Mouse (Mus musculus) forebrain, postnatal 0 days (tissue): ENCODE data around the gene Borcs8. TPM values are rescaled to one million over a fixed set of nuclear protein-coding genes. Genes with fewer than 3 reads are reported as not detected.

Source experiments
- ATAC-seq: fragments of 200-750 bp; cut with Nextera tagmentation; 2 replicates; pipeline ENCODE4 v1.8.0; 2017; ENCODE audit warnings: mild to moderate bottlenecking, moderate library complexity
- DNase-seq: peaks from one replicate; pipeline ENCODE4 v3.0.0-alpha.2; 2015
- H3K27ac ChIP-seq: fragments of 300-500 bp; sonication (generic); 2 replicates; pipeline ENCODE4 v1.5.1; 2014; ENCODE audit warnings: low read depth, mild to moderate bottlenecking, antibody characterized with exemption, low read length, moderate library complexity, mixed read lengths
- H3K27me3 ChIP-seq: fragments of 300-500 bp; sonication (generic); 2 replicates; pipeline ENCODE4 v1.6.1; 2014; ENCODE audit warnings: mild to moderate bottlenecking, low read length, mixed read lengths; ENCODE audit not compliant: insufficient read depth
- H3K36me3 ChIP-seq: fragments of 300-500 bp; sonication (generic); 2 replicates; pipeline ENCODE4 v1.6.1; 2014; ENCODE audit warnings: mild to moderate bottlenecking, moderate library complexity; ENCODE audit not compliant: insufficient read depth
- H3K4me1 ChIP-seq: fragments of 300-500 bp; sonication (generic); 2 replicates; pipeline ENCODE4 v1.6.1; 2014; ENCODE audit warnings: antibody characterized with exemption; ENCODE audit not compliant: insufficient read depth
- H3K4me2 ChIP-seq: fragments of 300-500 bp; sonication (generic); 2 replicates; pipeline ENCODE4 v1.6.1; 2014; ENCODE audit warnings: low read depth, mild to moderate bottlenecking, moderate library complexity
- H3K4me3 ChIP-seq: fragments of 300-500 bp; sonication (generic); 2 replicates; pipeline ENCODE4 v1.5.1; 2014; ENCODE audit warnings: low read depth, low read length, mixed read lengths
- H3K9ac ChIP-seq: fragments of 300-500 bp; sonication (generic); 2 replicates; pipeline ENCODE4 v1.6.1; 2014; ENCODE audit warnings: mild to moderate bottlenecking
- H3K9me3 ChIP-seq: fragments of 300-500 bp; sonication (generic); 2 replicates; pipeline ENCODE4 v1.6.1; 2016; ENCODE audit warnings: low read length
- CTCF ChIP-seq: sonication (generic); IDR thresholded peaks from 2 replicates; pipeline ENCODE4 v1.5.1; 2016; ENCODE audit warnings: antibody characterized with exemption, control low read depth, low read depth
- WGBS: fragments of 180-500 bp; shearing (Covaris S2); extraction: QIAGEN DNeasy Blood & Tissue Kit; methylation state at CpG from one replicate; pipeline ENCODE4 v1.1.7; 2014; 5-methylcytosine and 5-hydroxymethylcytosine counted together
- microRNA-seq, 2 experiments: library from miRNA; unstranded; fragments of <30 nt; microRNA quantifications; one replicate each; pipeline ENCODE4; 2016
- polyA plus RNA-seq: library from polyadenylated mRNA; unstranded; fragments of >200 nt; fragmentation: Nextera tagmentation; extraction: Ambion mirVana; gene quantifications from 2 replicates; pipeline ENCODE4 v1.2.1, GENCODE M21; 2015
- total RNA-seq: library from RNA; depleted of rRNA; stranded (reverse); fragments of >200 nt; gene quantifications from 2 replicates; pipeline ENCODE4 v1.2.3, GENCODE M21; 2014; rRNA removed

Borcs8 gene
- total and polyA plus RNA-seq, 2 experiments from 2014 or later, result 56.5 to 59.3 TPM

DNA sequence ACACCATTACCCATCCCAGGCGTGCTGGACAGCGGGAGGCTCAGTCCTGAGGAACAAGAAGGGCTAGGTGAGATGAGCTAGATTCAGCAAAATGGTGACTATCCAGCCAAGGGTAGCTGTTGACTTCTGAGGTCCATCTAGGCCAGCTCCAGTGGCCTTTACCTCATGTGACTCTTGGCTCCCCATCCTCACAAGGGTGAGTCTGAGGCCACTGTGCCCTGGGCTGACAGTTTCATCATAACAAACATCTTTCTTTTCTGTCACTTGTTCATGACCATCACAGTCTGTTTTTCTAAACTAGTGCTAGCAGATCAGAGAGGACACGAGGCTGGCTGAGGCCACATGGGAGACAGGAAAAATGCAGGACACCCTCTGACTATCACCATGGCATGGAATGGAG, 54.9 kb downstream of the Borcs8 start:
- no peak for ATAC-seq
- 83% methylated on average over 3 of the region's 3 CpGs for WGBS
- Histone ChIP-seq H3K9ac (no peak overlapping the region), H3K27me3 (no peaks in the 10 kb centered on the region), H3K9me3 (no peaks in the 10 kb centered on the region), H3K4me1 (no peaks in the 10 kb centered on the region), H3K36me3 (peaks cover 26% of the 10 kb centered on the region), H3K4me2 (no peak overlapping the region), H3K4me3 (no peak overlapping the region), H3K27ac (no peak overlapping the region)
- no peak for TF ChIP-seq CTCF
- DNase-seq, result no peak

DNA sequence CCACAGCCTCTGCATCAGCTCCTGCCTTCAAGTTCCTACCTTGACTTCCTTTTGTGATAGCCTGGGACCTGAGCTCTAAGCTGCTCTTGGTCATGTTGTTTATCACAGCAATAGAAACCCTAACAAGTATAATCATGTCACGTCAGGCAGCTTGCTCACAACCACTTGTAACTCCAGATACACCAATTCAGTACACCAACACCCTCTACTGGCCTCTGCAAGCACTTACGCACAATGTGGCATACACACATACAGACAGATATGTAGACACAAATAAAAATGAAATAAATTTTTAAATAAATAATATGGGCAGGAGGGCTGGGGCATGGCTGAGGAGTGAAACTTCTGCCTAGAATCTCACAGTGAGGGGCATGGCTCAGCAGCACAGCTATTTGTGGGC, 56.5 kb downstream of the Borcs8 start:
- DNase-seq (no peak), ATAC-seq (no peak)
- WGBS, result 71% methylated on average over 2 of the region's 2 CpGs
- Histone ChIP-seq H3K36me3 (peaks cover 11% of the 10 kb centered on the region; the same call in 1 of the 2 replicates), H3K4me3 (no peak overlapping the region), H3K9me3 (no peaks in the 10 kb centered on the region), H3K9ac (no peak overlapping the region), H3K27me3 (no peaks in the 10 kb centered on the region), H3K27ac (no peak overlapping the region), H3K4me1 (no peaks in the 10 kb centered on the region), H3K4me2 (no peak overlapping the region)
- no peak for TF ChIP-seq CTCF

Small RNA genes lying within 50 kb of the gene (microRNA-seq; reads per million reads assigned to microRNA genes)
- 2.3 to 5.4 reads per million in 2 experiments for gene Mir7066

Other genes starting within 250 kb of the Borcs8 start
- gene Tssk6, start 237.3 kb upstream of the Borcs8 start, total RNA-seq, result 0.95 TPM in 1 of 2 replicates, not detected in the other
- 2.9 and 4.1 TPM in 2 replicates for gene Tssk6, start 237.3 kb upstream of the Borcs8 start, polyA plus RNA-seq
- 90.7 and 130 TPM in 2 replicates for gene Ndufa13, start 236.9 kb upstream of the Borcs8 start, total RNA-seq
- gene Ndufa13, start 236.9 kb upstream of the Borcs8 start, polyA plus RNA-seq, result 209 and 263 TPM in 2 replicates
- 8.9 and 15.0 TPM in 2 replicates for gene Yjefn3, start 236.8 kb upstream of the Borcs8 start, total RNA-seq
- gene Yjefn3, start 236.8 kb upstream of the Borcs8 start, polyA plus RNA-seq, result 15.3 and 16.5 TPM in 2 replicates
- 22.9 and 27.8 TPM in 2 replicates for gene Gatad2a, start 143.1 kb upstream of the Borcs8 start, total RNA-seq
- 21.7 and 24.9 TPM in 2 replicates for gene Gatad2a, start 143.1 kb upstream of the Borcs8 start, polyA plus RNA-seq
- 137 and 142 TPM in 2 replicates for gene Mau2, start 96.8 kb upstream of the Borcs8 start, total RNA-seq
- gene Mau2, start 96.8 kb upstream of the Borcs8 start, polyA plus RNA-seq, result 46.6 and 56.2 TPM in 2 replicates
- 19.9 and 20.9 TPM in 2 replicates for gene Sugp1, start 96.7 kb upstream of the Borcs8 start, total RNA-seq
- gene Sugp1, start 96.7 kb upstream of the Borcs8 start, polyA plus RNA-seq, result 41.8 and 46.1 TPM in 2 replicates
- gene Tm6sf2, start 66.6 kb upstream of the Borcs8 start, total RNA-seq, result 0.92 and 3.0 TPM in 2 replicates
- gene Tm6sf2, start 66.6 kb upstream of the Borcs8 start, polyA plus RNA-seq, result 0.18 and 0.56 TPM in 2 replicates
- gene Hapln4, start 56.0 kb upstream of the Borcs8 start, total RNA-seq, result 0.31 and 0.48 TPM in 2 replicates
- gene Hapln4, start 56.0 kb upstream of the Borcs8 start, polyA plus RNA-seq, result 0.53 and 0.71 TPM in 2 replicates
- 316 and 372 TPM in 2 replicates for gene Ncan, start 18.6 kb upstream of the Borcs8 start, total RNA-seq
- 112 and 209 TPM in 2 replicates for gene Ncan, start 18.6 kb upstream of the Borcs8 start, polyA plus RNA-seq
- 6.6 and 7.2 TPM in 2 replicates for gene Nr2c2ap, start 8.2 kb upstream of the Borcs8 start, total RNA-seq
- 55.9 and 58.0 TPM in 2 replicates for gene Nr2c2ap, start 8.2 kb upstream of the Borcs8 start, polyA plus RNA-seq
- gene Rfxank, start 345 bp upstream of the Borcs8 start, total RNA-seq, result 8.5 and 10.2 TPM in 2 replicates
- gene Rfxank, start 345 bp upstream of the Borcs8 start, polyA plus RNA-seq, result 6.0 and 7.9 TPM in 2 replicates
- gene Mef2b, start 212 bp downstream of the Borcs8 start, total RNA-seq, result 0.90 TPM in 1 of 2 replicates, not detected in the other
- gene Mef2b, start 212 bp downstream of the Borcs8 start, polyA plus RNA-seq, result 1.3 and 1.7 TPM in 2 replicates
- gene Tmem161a, start 32.9 kb downstream of the Borcs8 start, total RNA-seq, result 60.7 and 74.9 TPM in 2 replicates
- gene Tmem161a, start 32.9 kb downstream of the Borcs8 start, polyA plus RNA-seq, result 43.3 and 52.7 TPM in 2 replicates
- 11.7 and 12.0 TPM in 2 replicates for gene Slc25a42, start 72.8 kb downstream of the Borcs8 start, total RNA-seq
- gene Slc25a42, start 72.8 kb downstream of the Borcs8 start, polyA plus RNA-seq, result 4.6 and 6.2 TPM in 2 replicates
- gene Sugp2, start 94.7 kb downstream of the Borcs8 start, total RNA-seq, result 119 and 129 TPM in 2 replicates
- 50.9 and 65.0 TPM in 2 replicates for gene Sugp2, start 94.7 kb downstream of the Borcs8 start, polyA plus RNA-seq
- 108 and 136 TPM in 2 replicates for gene Armc6, start 95.0 kb downstream of the Borcs8 start, total RNA-seq
- gene Armc6, start 95.0 kb downstream of the Borcs8 start, polyA plus RNA-seq, result 119 and 122 TPM in 2 replicates
- gene Homer3, start 143.3 kb downstream of the Borcs8 start, total RNA-seq, result 27.2 and 34.7 TPM in 2 replicates
- 20.2 and 23.9 TPM in 2 replicates for gene Homer3, start 143.3 kb downstream of the Borcs8 start, polyA plus RNA-seq
- 46.6 and 49.3 TPM in 2 replicates for gene Ddx49, start 163.0 kb downstream of the Borcs8 start, total RNA-seq
- gene Ddx49, start 163.0 kb downstream of the Borcs8 start, polyA plus RNA-seq, result 49.3 and 54.9 TPM in 2 replicates
- 86.6 and 110 TPM in 2 replicates for gene Cope, start 163.0 kb downstream of the Borcs8 start, total RNA-seq
- 259 and 296 TPM in 2 replicates for gene Cope, start 163.0 kb downstream of the Borcs8 start, polyA plus RNA-seq
- 52.5 and 58.4 TPM in 2 replicates for gene Cers1, start 176.3 kb downstream of the Borcs8 start, total RNA-seq
- 37.8 and 45.3 TPM in 2 replicates for gene Cers1, start 176.3 kb downstream of the Borcs8 start, polyA plus RNA-seq
- gene Gdf1, start 190.3 kb downstream of the Borcs8 start, total RNA-seq, result 8.1 and 9.3 TPM in 2 replicates
- 6.2 and 8.0 TPM in 2 replicates for gene Gdf1, start 190.3 kb downstream of the Borcs8 start, polyA plus RNA-seq
- 28.1 and 38.7 TPM in 2 replicates for gene Upf1, start 213.8 kb downstream of the Borcs8 start, total RNA-seq
- 7.1 and 9.0 TPM in 2 replicates for gene Upf1, start 213.8 kb downstream of the Borcs8 start, polyA plus RNA-seq
- 0.81 TPM in 1 of 2 replicates, not detected in the other for gene Comp, start 234.1 kb downstream of the Borcs8 start, total RNA-seq
- 0.05 and 0.29 TPM in 2 replicates for gene Comp, start 234.1 kb downstream of the Borcs8 start, polyA plus RNA-seq